Mouse (Mus musculus) ES-E14 (cell line): ENCODE measurements around the gene Ptprh. TPM values are rescaled to one million over a fixed set of nuclear protein-coding genes. Genes with fewer than 3 reads are reported as not detected.
"Not testable (repeated sequence)": the region's sequence is repeated elsewhere in the genome, so short reads cannot be mapped to it uniquely, and the experiment has no call there.

Source experiments
- DNase-seq: peaks from one replicate; pipeline ENCODE4 v3.0.0-alpha.2; 2013; ENCODE audit warnings: low read depth, low spot score
- H3K27ac ChIP-seq: 2 replicates; pipeline ENCODE4 v1.5.1; 2012; ENCODE audit warnings: low read depth, mild to moderate bottlenecking, low read length, moderate library complexity, mixed read lengths; ENCODE audit not compliant: poor library complexity, insufficient read depth, severe bottlenecking
- H3K36me3 ChIP-seq: 2 replicates; pipeline ENCODE4 v1.6.1; 2012; ENCODE audit warnings: mild to moderate bottlenecking, low read length, moderate library complexity, mixed read lengths; ENCODE audit not compliant: control insufficient read depth, poor library complexity, insufficient read depth, severe bottlenecking
- H3K4me1 ChIP-seq, 2 experiments: fragments of 150-350 bp in 1 of 2; sonication (generic) in 1 of 2; 2 replicates each; pipeline ENCODE4 v1.6.1; 2012; ENCODE audit warnings: low read length in 2 of 2, mild to moderate bottlenecking in 1 of 2, mixed read lengths in 1 of 2; ENCODE audit not compliant: control insufficient read depth in 2 of 2, insufficient read depth in 2 of 2, poor library complexity in 1 of 2
- H3K4me3 ChIP-seq, 2 experiments: fragments of 150-350 bp in 1 of 2; sonication (generic) in 1 of 2; 2 replicates each; pipeline ENCODE4 v1.5.1; 2012; ENCODE audit warnings: low read length in 2 of 2, low read depth in 1 of 2, mild to moderate bottlenecking in 1 of 2, mixed read lengths in 1 of 2; ENCODE audit not compliant: insufficient read depth in 1 of 2, poor library complexity in 1 of 2, severe bottlenecking in 1 of 2
- H3K9ac ChIP-seq: 2 replicates; pipeline ENCODE4 v1.6.1; 2012; ENCODE audit warnings: low read depth, mild to moderate bottlenecking, low read length, mixed read lengths; ENCODE audit not compliant: poor library complexity, insufficient read depth, severe bottlenecking
- H3K9me3 ChIP-seq: fragments of 150-350 bp; sonication (generic); 2 replicates; pipeline ENCODE4 v1.6.1; 2012; ENCODE audit warnings: low read depth, mild to moderate bottlenecking, low read length; ENCODE audit not compliant: control insufficient read depth, insufficient read depth
- CHD2 ChIP-seq: IDR thresholded peaks from 2 replicates; pipeline ENCODE4 v1.6.1; 2014; ENCODE audit warnings: mild to moderate bottlenecking, low read depth, low read length, inconsistent platforms
- HCFC1 ChIP-seq: IDR thresholded peaks from 2 replicates; pipeline ENCODE4 v1.6.1; 2012; ENCODE audit warnings: low read length, inconsistent platforms, borderline replicate concordance; ENCODE audit not compliant: insufficient read depth
- MAFK ChIP-seq: IDR thresholded peaks from 2 replicates; pipeline ENCODE4 v1.6.1; 2014; ENCODE audit warnings: mild to moderate bottlenecking, low read depth, low read length, inconsistent platforms; ENCODE audit not compliant: insufficient read depth
- ZC3H11A ChIP-seq: IDR thresholded peaks from 2 replicates; pipeline ENCODE4 v1.6.1; 2012; ENCODE audit warnings: low read depth, mild to moderate bottlenecking, inconsistent platforms, low read length, borderline replicate concordance
- ZNF384 ChIP-seq: IDR thresholded peaks from 2 replicates; pipeline ENCODE4 v1.6.1; 2012; ENCODE audit warnings: low read depth, low read length, inconsistent platforms
- in situ Hi-C, 2 experiments: fragments of 600-800 bp; cut with MboI; formaldehyde crosslinking; loops; one replicate each; pipeline ENCODE4 v1.15.1; 2025; ENCODE audit warnings: low sequenced_read_pairs in 2 of 2, inconsistent platforms in 1 of 2; ENCODE audit not compliant: unreplicated experiment in 2 of 2
- total RNA-seq: library from RNA; depleted of rRNA; stranded (reverse); fragments of 300-350 nt; gene quantifications from 2 replicates; pipeline ENCODE4 v1.2.3, GENCODE M21; 2012

Gene Ptprh
- total RNA-seq, 1 experiment = 0.18 TPM

GRCm38 (mm10) chr7:4527302-4527689, 76.5 kb downstream of the Ptprh start:
- Histone ChIP-seq H3K27ac (no peak overlapping the region), H3K9me3 (no peaks in the 10 kb centered on the region), H3K36me3 (no peaks in the 10 kb centered on the region), H3K4me3 (peak overlapping the region; percentile 51 to 52), H3K9ac (peak overlapping the region; percentile 65), H3K4me1 (peaks cover 3 to 21% of the 10 kb centered on the region in 2 experiments; a peak in 1 of 4 replicates)
- in situ Hi-C loops = no loop called here
- TF ChIP-seq ZNF384 (no peak), HCFC1 (no peak), MAFK (no peak), ZC3H11A (no peak), CHD2 (no peak)
- DNase-seq = no peak

- peak; percentile 83 for TF ChIP-seq CHD2
- TF ChIP-seq ZNF384 = no peak
- peak; percentile 19; the same call in 1 of the 2 replicates for TF ChIP-seq ZC3H11A
- peaks cover 3 to 21% of the 10 kb centered on the region in 2 experiments; a peak in 1 of 4 replicates for H3K4me1 ChIP-seq
- peak; percentile 94 for DNase-seq
- 0 out of 2 replicates have a peak overlapping the region, but pooled peaks have one; percentile 8 for H3K27ac ChIP-seq
- no peaks in the 10 kb centered on the region for H3K36me3 ChIP-seq
- no peaks in the 10 kb centered on the region for H3K9me3 ChIP-seq
- peak overlapping the region; percentile 46 to 51 for H3K4me3 ChIP-seq
- in situ Hi-C loops = no loop called here
- H3K9ac ChIP-seq = peak overlapping the region; percentile 70
Measured at GRCm38 (mm10) chr7:4526341-4527301, 77.2 kb downstream of the Ptprh start.

GRCm38 (mm10) chr7:4524212-4524922, 79.5 kb downstream of the Ptprh start, which contains the start of gene Tnni3:
TSS of gene Tnni3 (minus strand) at chr7:4524229.
- H3K9me3 ChIP-seq, H3K27ac ChIP-seq, H3K9ac ChIP-seq, H3K36me3 ChIP-seq, in situ Hi-C loops, DNase-seq, H3K4me3 ChIP-seq: not testable (repeated sequence)
- TF ChIP-seq ZC3H11A = peak; percentile 70; the same call in 1 of the 2 replicates
- H3K4me1 ChIP-seq = peaks cover 3 to 25% of the 10 kb centered on the region in 2 experiments; a peak in 2 of 4 replicates

- peaks cover 2% of the 10 kb centered on the region; the same call in 1 of the 2 replicates for H3K36me3 ChIP-seq
- H3K9me3 ChIP-seq = no peaks in the 10 kb centered on the region
- no peak for DNase-seq
- TF ChIP-seq ZC3H11A = no peak
- no peak overlapping the region for H3K27ac ChIP-seq
- H3K4me3 ChIP-seq = no peak overlapping the region
- in situ Hi-C loops = no loop called here
- H3K4me1 ChIP-seq = peaks cover 3 to 25% of the 10 kb centered on the region in 2 experiments; a peak in 2 of 4 replicates
- no peak overlapping the region for H3K9ac ChIP-seq
Measured at GRCm38 (mm10) chr7:4523205-4524130, 80.4 kb downstream of the Ptprh start.
